Mouse (Mus musculus): ENCODE results near the gene Gm14569. TPM values are rescaled to one million over a fixed set of nuclear protein-coding genes. Genes with fewer than 3 reads are reported as not detected.

Gm14569 gene
- polyA plus RNA-seq, 1 experiment from 2014 or later = not detected

Small RNA genes lying within 50 kb of the gene (microRNA-seq; reads per million reads assigned to microRNA genes)
- gene Gm44485 = not detected

Other genes with a start within 250 kb of the Gm14569 start
- gene Lonrf3, start 163.5 kb downstream of the Gm14569 start, polyA plus RNA-seq (2015; fragmentation: Nextera tagmentation; extraction: Ambion mirVana) = 0.20 and 0.32 TPM in 2 replicates
- gene Gm6268, start 90.5 kb downstream of the Gm14569 start, polyA plus RNA-seq (2015; fragmentation: Nextera tagmentation; extraction: Ambion mirVana) = not detected in 2 replicates
- 123 and 137 TPM in 2 replicates for gene Pgrmc1, start 106.4 kb upstream of the Gm14569 start, polyA plus RNA-seq (2015; fragmentation: Nextera tagmentation; extraction: Ambion mirVana)
- gene Akap17b, start 153.6 kb upstream of the Gm14569 start, polyA plus RNA-seq (2015; fragmentation: Nextera tagmentation; extraction: Ambion mirVana) = 1.4 and 1.5 TPM in 2 replicates